Mouse (Mus musculus): ENCODE measurements around the gene Sec22a. TPM values are rescaled to one million over a fixed set of nuclear protein-coding genes. Genes with fewer than 3 reads are reported as not detected.

The Sec22a gene
- total RNA-seq, 2 experiments from 2014 or later = 12.6 to 12.8 TPM

- DNase-seq = peak; percentile 89 to 93
- intact Hi-C loops (cut with DNase I) = loop anchor here (1.0 kb wide), 2 partner anchors 114 to 160 kb away; no protein-coding TSS in a partner anchor
Measured at GRCm38 (mm10) chr16:35270353-35270934, 93.3 kb downstream of the Sec22a start.

Other genes with a start within 250 kb of the Sec22a start
- 10 to 100 TPM; 55.1 to 56.3 TPM for gene Adcy5, start 209.0 kb downstream of the Sec22a start, total RNA-seq (2021)
- gene Pdia5, start 127.0 kb upstream of the Sec22a start, total RNA-seq (2021) = 10 to 100 TPM in 1 of 2 experiments, 1 to 10 TPM in 1; 8.6 to 11.5 TPM
- gene Sema5b, start 177.2 kb upstream of the Sec22a start, total RNA-seq (2021) = 1 to 10 TPM; 1.3 to 1.5 TPM